Mouse (Mus musculus): Measurements from ENCODE around the gene Fyco1. TPM values are rescaled to one million over a fixed set of nuclear protein-coding genes. Genes with fewer than 3 reads are reported as not detected.

Fyco1 gene
- polyA plus RNA-seq, 1 experiment, result 4.1 TPM

DNA sequence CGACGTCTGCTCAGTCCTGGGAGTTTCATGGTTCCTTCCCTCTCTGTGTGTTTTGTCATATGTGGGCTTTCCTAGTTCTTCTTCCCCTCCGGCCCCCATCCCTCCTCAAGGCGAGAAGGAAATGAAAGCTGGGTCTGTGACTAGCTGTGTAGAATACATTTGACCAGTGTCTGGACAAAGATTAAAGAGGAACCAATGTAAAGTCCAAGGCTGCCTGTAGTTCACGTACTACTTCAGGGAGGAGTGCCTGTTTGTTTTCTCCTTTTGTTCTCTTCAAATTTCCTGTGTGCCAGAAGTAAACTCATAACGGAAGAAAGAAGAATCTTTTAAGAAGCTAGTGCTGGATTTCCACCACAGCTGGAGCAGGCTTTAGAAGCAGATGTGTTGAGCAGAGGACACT lies 82.2 kb downstream of the Fyco1 start:
- Histone ChIP-seq H3K4me3 (ENCODE audit: insufficient read depth, poor library complexity, severe bottlenecking) (no peak overlapping the region), H3K79me2 (ENCODE audit: control insufficient read depth, insufficient read depth) (no peaks in the 10 kb centered on the region), H3ac (ENCODE audit: control insufficient read depth, insufficient read length, low read depth) (no peak overlapping the region), H3K36me3 (ENCODE audit: control insufficient read depth, insufficient read depth) (no peaks in the 10 kb centered on the region), H3K27me3 (ENCODE audit: control insufficient read depth, insufficient read depth, insufficient read length) (no peaks in the 10 kb centered on the region), H3K79me3 (ENCODE audit: low read depth) (no peaks in the 10 kb centered on the region)
- TF ChIP-seq MAX (IDR thresholded peaks at IDR 0.05), result no peak
- TF ChIP-seq MYOG (IDR thresholded peaks at IDR 0.05; ENCODE audit: control insufficient read depth, extremely low read depth, insufficient read length), result no peak
- TF ChIP-seq MYOD1 (IDR thresholded peaks at IDR 0.05; ENCODE audit: control insufficient read depth, insufficient read length, low read depth), result no peak
- TF ChIP-seq CTCF (IDR thresholded peaks at IDR 0.05; ENCODE audit: control insufficient read depth, insufficient read depth, insufficient read length), result no peak
- no peak for TF ChIP-seq USF1 (IDR thresholded peaks at IDR 0.05; ENCODE audit: low read depth)
- TF ChIP-seq CEBPB (IDR thresholded peaks at IDR 0.05; ENCODE audit: low read depth), result no peak

GRCm38 (mm10) chr9:123768443-123768842 lies 83.3 kb downstream of the Fyco1 start:
- Histone ChIP-seq H3K79me3 (ENCODE audit: low read depth) (no peaks in the 10 kb centered on the region), H3K36me3 (ENCODE audit: control insufficient read depth, insufficient read depth) (no peaks in the 10 kb centered on the region), H3K79me2 (ENCODE audit: control insufficient read depth, insufficient read depth) (no peaks in the 10 kb centered on the region), H3K4me3 (ENCODE audit: insufficient read depth, poor library complexity, severe bottlenecking) (no peak overlapping the region), H3ac (ENCODE audit: control insufficient read depth, insufficient read length, low read depth) (no peak overlapping the region), H3K27me3 (ENCODE audit: control insufficient read depth, insufficient read depth, insufficient read length) (no peaks in the 10 kb centered on the region)
- TF ChIP-seq USF1 (IDR thresholded peaks at IDR 0.05; ENCODE audit: low read depth), result no peak
- TF ChIP-seq CTCF (IDR thresholded peaks at IDR 0.05; ENCODE audit: control insufficient read depth, insufficient read depth, insufficient read length), result no peak
- TF ChIP-seq MAX (IDR thresholded peaks at IDR 0.05), result no peak
- TF ChIP-seq MYOD1 (IDR thresholded peaks at IDR 0.05; ENCODE audit: control insufficient read depth, insufficient read length, low read depth), result no peak
- TF ChIP-seq FOSL1 (IDR thresholded peaks at IDR 0.05; ENCODE audit: insufficient read depth, low read length, poor library complexity, severe bottlenecking), result no peak
- TF ChIP-seq CEBPB (IDR thresholded peaks at IDR 0.05; ENCODE audit: low read depth), result no peak
- no peak for TF ChIP-seq MYOG (IDR thresholded peaks at IDR 0.05; ENCODE audit: control insufficient read depth, extremely low read depth, insufficient read length)

- H3K79me2 ChIP-seq (ENCODE audit: control insufficient read depth, insufficient read depth), result no peaks in the 10 kb centered on the region
- no peak overlapping the region for H3ac ChIP-seq (ENCODE audit: control insufficient read depth, insufficient read length, low read depth)
- no peaks in the 10 kb centered on the region for H3K36me3 ChIP-seq (ENCODE audit: control insufficient read depth, insufficient read depth)
- no peak overlapping the region for H3K4me3 ChIP-seq (ENCODE audit: insufficient read depth, poor library complexity, severe bottlenecking)
- no peaks in the 10 kb centered on the region for H3K27me3 ChIP-seq (ENCODE audit: control insufficient read depth, insufficient read depth, insufficient read length)
- TF ChIP-seq MYOG (IDR thresholded peaks at IDR 0.05; ENCODE audit: control insufficient read depth, extremely low read depth, insufficient read length), result no peak
- TF ChIP-seq MAX (IDR thresholded peaks at IDR 0.05), result no peak
- TF ChIP-seq USF1 (IDR thresholded peaks at IDR 0.05; ENCODE audit: low read depth), result no peak
- H3K79me3 ChIP-seq (ENCODE audit: low read depth), result no peaks in the 10 kb centered on the region
Observed at GRCm38 (mm10) chr9:123766996-123767395, 84.7 kb downstream of the Fyco1 start.

DNA sequence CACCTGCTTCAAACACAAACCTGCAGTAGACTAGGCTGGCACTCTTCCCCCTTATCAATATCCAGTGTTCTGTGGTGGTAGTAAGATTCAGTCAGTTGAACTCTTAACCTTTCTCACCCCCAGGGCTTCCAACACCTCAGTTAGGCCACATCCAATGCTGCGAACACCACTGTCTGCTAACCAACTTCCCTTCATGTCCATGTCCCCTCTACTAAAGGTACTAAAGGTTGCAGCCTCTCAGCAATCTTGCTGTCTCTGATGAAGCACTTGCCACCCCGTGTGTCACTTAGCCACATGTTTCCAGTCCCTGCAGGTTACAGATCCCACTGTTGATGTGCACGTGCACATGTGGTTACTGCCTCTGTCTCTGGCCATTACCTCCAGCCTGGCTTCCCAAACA lies 87.9 kb downstream of the Fyco1 start:
- Histone ChIP-seq H3K4me3 (ENCODE audit: insufficient read depth, poor library complexity, severe bottlenecking) (no peak overlapping the region), H3ac (ENCODE audit: control insufficient read depth, insufficient read length, low read depth) (no peak overlapping the region), H3K79me2 (ENCODE audit: control insufficient read depth, insufficient read depth) (no peaks in the 10 kb centered on the region), H3K36me3 (ENCODE audit: control insufficient read depth, insufficient read depth) (no peaks in the 10 kb centered on the region), H3K27me3 (ENCODE audit: control insufficient read depth, insufficient read depth, insufficient read length) (no peaks in the 10 kb centered on the region), H3K79me3 (ENCODE audit: low read depth) (no peaks in the 10 kb centered on the region)
- TF ChIP-seq FOSL1 (IDR thresholded peaks at IDR 0.05; ENCODE audit: insufficient read depth, low read length, poor library complexity, severe bottlenecking) (no peak), CEBPB (IDR thresholded peaks at IDR 0.05; ENCODE audit: low read depth) (no peak), USF1 (IDR thresholded peaks at IDR 0.05; ENCODE audit: low read depth) (no peak), MYOD1 (IDR thresholded peaks at IDR 0.05; ENCODE audit: control insufficient read depth, insufficient read length, low read depth) (no peak), MAX (IDR thresholded peaks at IDR 0.05) (no peak), CTCF (IDR thresholded peaks at IDR 0.05; ENCODE audit: control insufficient read depth, insufficient read depth, insufficient read length) (no peak), MYOG (IDR thresholded peaks at IDR 0.05; ENCODE audit: control insufficient read depth, extremely low read depth, insufficient read length) (no peak)

DNA sequence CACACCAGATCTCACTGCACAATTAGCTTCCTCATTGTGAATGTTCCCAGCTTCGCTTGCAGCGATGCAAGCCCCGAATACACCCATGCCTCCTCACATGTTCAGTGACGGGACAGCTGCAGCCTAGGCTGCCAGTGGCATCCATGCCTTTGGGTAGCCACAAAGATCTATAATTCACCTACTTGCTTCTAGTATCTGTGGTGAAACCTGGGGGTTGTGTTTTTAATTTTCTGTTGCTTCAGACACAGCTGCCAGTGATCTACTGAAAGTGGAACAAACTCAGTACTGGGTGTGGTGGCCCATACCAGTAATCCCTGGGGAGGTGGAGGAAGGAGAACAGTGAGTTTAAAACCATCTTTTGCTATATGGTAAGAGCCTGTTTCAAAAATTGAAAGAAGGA lies 88.8 kb downstream of the Fyco1 start:
- Histone ChIP-seq H3K79me3 (ENCODE audit: low read depth) (no peaks in the 10 kb centered on the region), H3K4me3 (ENCODE audit: insufficient read depth, poor library complexity, severe bottlenecking) (no peak overlapping the region), H3ac (ENCODE audit: control insufficient read depth, insufficient read length, low read depth) (no peak overlapping the region), H3K27me3 (ENCODE audit: control insufficient read depth, insufficient read depth, insufficient read length) (no peaks in the 10 kb centered on the region), H3K36me3 (ENCODE audit: control insufficient read depth, insufficient read depth) (no peaks in the 10 kb centered on the region), H3K79me2 (ENCODE audit: control insufficient read depth, insufficient read depth) (no peaks in the 10 kb centered on the region)
- TF ChIP-seq USF1 (IDR thresholded peaks at IDR 0.05; ENCODE audit: low read depth) (no peak), CTCF (IDR thresholded peaks at IDR 0.05; ENCODE audit: control insufficient read depth, insufficient read depth, insufficient read length) (no peak), CEBPB (IDR thresholded peaks at IDR 0.05; ENCODE audit: low read depth) (no peak), FOSL1 (IDR thresholded peaks at IDR 0.05; ENCODE audit: insufficient read depth, low read length, poor library complexity, severe bottlenecking) (no peak), MAX (IDR thresholded peaks at IDR 0.05) (no peak), MYOG (IDR thresholded peaks at IDR 0.05; ENCODE audit: control insufficient read depth, extremely low read depth, insufficient read length) (no peak), MYOD1 (IDR thresholded peaks at IDR 0.05; ENCODE audit: control insufficient read depth, insufficient read length, low read depth) (no peak)

- H3ac ChIP-seq (ENCODE audit: control insufficient read depth, insufficient read length, low read depth), result no peak overlapping the region
- TF ChIP-seq MYOG (IDR thresholded peaks at IDR 0.05; ENCODE audit: control insufficient read depth, extremely low read depth, insufficient read length) (no peak), MYOD1 (IDR thresholded peaks at IDR 0.05; ENCODE audit: control insufficient read depth, insufficient read length, low read depth) (no peak), CEBPB (IDR thresholded peaks at IDR 0.05; ENCODE audit: low read depth) (no peak), USF1 (IDR thresholded peaks at IDR 0.05; ENCODE audit: low read depth) (no peak), CTCF (IDR thresholded peaks at IDR 0.05; ENCODE audit: control insufficient read depth, insufficient read depth, insufficient read length) (no peak), FOSL1 (IDR thresholded peaks at IDR 0.05; ENCODE audit: insufficient read depth, low read length, poor library complexity, severe bottlenecking) (no peak), MAX (IDR thresholded peaks at IDR 0.05) (no peak)
- H3K4me3 ChIP-seq (ENCODE audit: insufficient read depth, poor library complexity, severe bottlenecking), result no peak overlapping the region
- no peaks in the 10 kb centered on the region for H3K79me3 ChIP-seq (ENCODE audit: low read depth)
- no peaks in the 10 kb centered on the region for H3K36me3 ChIP-seq (ENCODE audit: control insufficient read depth, insufficient read depth)
- no peaks in the 10 kb centered on the region for H3K79me2 ChIP-seq (ENCODE audit: control insufficient read depth, insufficient read depth)
- no peaks in the 10 kb centered on the region for H3K27me3 ChIP-seq (ENCODE audit: control insufficient read depth, insufficient read depth, insufficient read length)
Observed at GRCm38 (mm10) chr9:123760806-123761205, 90.9 kb downstream of the Fyco1 start.

Data from C2C12 (cell line).